Mouse (Mus musculus): ENCODE data around the gene Tex46.

GRCm38 (mm10) chr4:136569998-136570397 is 40.2 kb upstream of the Tex46 start:
- TF ChIP-seq CTCF (IDR thresholded peaks at IDR 0.05) (no peak), EP300 (IDR thresholded peaks at IDR 0.05) (peak; percentile 19; the same call in 1 of the 2 replicates)
